Mouse (Mus musculus): ENCODE data around the gene Bscl2.

- no peak for TF ChIP-seq POLR2A (IDR thresholded peaks at IDR 0.05; ENCODE audit: borderline replicate concordance, extremely low read depth, insufficient read depth, insufficient read length, poor library complexity, severe bottlenecking)
- no peak for TF ChIP-seq CTCF (IDR thresholded peaks at IDR 0.05; ENCODE audit: borderline replicate concordance, extremely low read depth, insufficient read depth, insufficient read length)
Observed at GRCm38 (mm10) chr19:8853117-8853516, 15.8 kb downstream of the Bscl2 start.

All from brain, embryonic 14.5 days (tissue).